8 mouse cellular contexts compared by ENCODE assay signal in the genomic region with DNA sequence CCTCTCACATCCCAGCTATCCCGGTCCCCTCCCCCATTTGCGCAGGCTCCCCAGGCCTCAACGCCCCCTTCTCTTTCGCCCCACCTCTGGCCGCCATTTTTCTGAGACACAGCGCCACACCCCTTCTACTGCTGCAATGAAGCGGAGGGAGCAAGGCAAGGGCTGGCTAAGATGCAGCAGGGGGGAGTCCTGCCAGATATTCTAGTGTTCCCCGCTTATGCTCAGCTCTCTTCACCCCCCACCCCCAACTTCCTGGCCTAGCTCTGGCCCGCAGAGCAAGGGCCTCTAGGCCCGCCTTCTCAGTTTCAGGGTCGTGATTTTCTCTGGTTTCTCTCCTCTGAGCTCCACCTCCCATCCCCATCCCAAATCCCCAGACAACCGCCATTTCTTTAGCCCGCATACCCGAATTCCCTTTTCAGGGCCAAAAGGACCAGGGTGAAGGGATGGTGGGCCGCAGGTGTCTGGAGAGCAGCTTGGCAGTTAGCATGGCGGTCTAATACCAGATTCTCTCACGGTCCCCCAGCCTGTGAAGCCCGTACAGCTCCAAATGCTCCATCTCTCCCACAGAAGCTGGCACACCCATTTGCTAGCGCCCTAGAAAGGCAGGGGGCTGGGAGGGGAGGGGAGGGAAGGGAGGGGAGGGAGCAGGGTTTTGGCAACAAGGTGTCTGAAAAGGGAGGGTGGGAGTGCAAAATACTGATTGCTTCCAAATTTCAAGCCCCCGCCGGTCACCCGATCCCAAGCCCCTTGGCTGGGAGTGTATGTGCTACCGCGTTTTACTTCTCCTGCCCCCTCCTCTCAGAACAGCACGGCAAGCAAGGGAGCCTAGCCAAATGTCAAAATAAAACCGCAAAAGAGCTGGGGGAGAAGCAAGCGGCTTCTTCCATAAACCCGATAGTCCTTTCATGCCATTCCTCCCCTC. TPM values are rescaled to one million over a fixed set of nuclear protein-coding genes. Genes with fewer than 3 reads are reported as not detected.
A peak's percentile ranks its signal among the peaks of the same experiment; 100 is the strongest.
DNase-seq lines count a peak whose midpoint lies in the region; ATAC-seq and TF ChIP-seq lines count a peak whose summit lies in the region.

No protein-coding gene starts in this region.

- 22% methylated on average over 28 of the region's 28 CpGs for WGBS in embryonic facial prominence, embryonic 10.5 days
- 14% methylated on average over 27 of the region's 28 CpGs for WGBS in heart, embryonic 14.5 days
- WGBS in lung, embryonic 14.5 days, result 12% methylated on average over 28 of the region's 28 CpGs

- H3K4me1 ChIP-seq in embryonic facial prominence, embryonic 10.5 days, result no peaks in the 10 kb centered on the region
- no peaks in the 10 kb centered on the region; a peak in 2 of 4 replicates for H3K4me1 ChIP-seq in heart, embryonic 14.5 days (ENCODE audit: control insufficient read depth in 2 of 2, insufficient read depth in 2 of 2, low read length in 2 of 2)
- no peaks in the 10 kb centered on the region for H3K4me1 ChIP-seq in lung, embryonic 14.5 days (ENCODE audit: insufficient read depth)

- peak overlapping the region; percentile 69 for H3K4me3 ChIP-seq in embryonic facial prominence, embryonic 10.5 days
- peak overlapping the region; percentile 58 to 78 for H3K4me3 ChIP-seq in heart, embryonic 14.5 days (ENCODE audit: control insufficient read depth in 1 of 2, insufficient read depth in 1 of 2, low read depth in 1 of 2, low read length in 2 of 2)
- peak overlapping the region; percentile 57 for H3K4me3 ChIP-seq in lung, embryonic 14.5 days (ENCODE audit: low read depth, low read length)

- H3K36me3 ChIP-seq in embryonic facial prominence, embryonic 10.5 days (replicated peaks), result peaks cover 25% of the 10 kb centered on the region
- H3K36me3 ChIP-seq in heart, embryonic 14.5 days (ENCODE audit: control insufficient read depth, insufficient read depth, low read length), result peaks cover 26% of the 10 kb centered on the region
- H3K36me3 ChIP-seq in lung, embryonic 14.5 days (ENCODE audit: insufficient read depth), result peaks cover 27% of the 10 kb centered on the region

- peak overlapping the region; percentile 63 for H3K4me2 ChIP-seq in heart, embryonic 14.5 days (ENCODE audit: low read length)
- peak overlapping the region; percentile 59 for H3K4me2 ChIP-seq in lung, embryonic 14.5 days

- DNase-seq in CD4-positive helper T cell, adult 2 months (ENCODE audit: low read depth, low spot score), result peak; percentile 18
- peak; percentile 65 for DNase-seq in adipocyte (ENCODE audit: low spot score)
- peak; percentile 65 for DNase-seq in embryonic facial prominence, embryonic 10.5 days (ENCODE audit: low spot score)
- peak; percentile 62 to 73 for DNase-seq in kidney, postnatal 4 days
- peak; percentile 64 for DNase-seq in lung, embryonic 14.5 days
- peak; percentile 7 for DNase-seq in ovary, postnatal 14 days (ENCODE audit: low spot score)
- DNase-seq in spleen, adult 18-20 months, result no peak

- ATAC-seq in heart, embryonic 14.5 days (ENCODE audit: insufficient number of reproducible peaks, insufficient read depth, low FRiP score, low read depth), result peak; percentile 73
- ATAC-seq in lung, embryonic 14.5 days (ENCODE audit: insufficient read depth), result peak; percentile 79

- TF ChIP-seq CTCF in lung, embryonic 14.5 days (IDR thresholded peaks at IDR 0.05; ENCODE audit: low read depth), result no peak

- no peaks in the 10 kb centered on the region for H3K9me3 ChIP-seq in embryonic facial prominence, embryonic 10.5 days
- H3K9me3 ChIP-seq in heart, embryonic 14.5 days (ENCODE audit: control insufficient read depth, low read length), result no peaks in the 10 kb centered on the region
- no peaks in the 10 kb centered on the region for H3K9me3 ChIP-seq in lung, embryonic 14.5 days (ENCODE audit: low read depth, low read length)

- peak overlapping the region; percentile 79 for H3K9ac ChIP-seq in heart, embryonic 14.5 days (ENCODE audit: low read length)
- peak overlapping the region; percentile 59 for H3K9ac ChIP-seq in lung, embryonic 14.5 days

- peaks cover 80% of the 10 kb centered on the region for H3K27me3 ChIP-seq in embryonic facial prominence, embryonic 10.5 days (replicated peaks; ENCODE audit: low read depth, poor library complexity, severe bottlenecking)
- H3K27me3 ChIP-seq in heart, embryonic 14.5 days (ENCODE audit: control insufficient read depth, insufficient read depth, low read length), result no peaks in the 10 kb centered on the region
- H3K27me3 ChIP-seq in lung, embryonic 14.5 days (ENCODE audit: insufficient read depth, low read length), result no peaks in the 10 kb centered on the region

- H3K27ac ChIP-seq in embryonic facial prominence, embryonic 10.5 days (replicated peaks), result peak overlapping the region; percentile 84
- peak overlapping the region; percentile 76 for H3K27ac ChIP-seq in heart, embryonic 14.5 days (replicated peaks in 1 of 2; ENCODE audit: control insufficient read depth in 1 of 2, insufficient read depth in 1 of 2, low read depth in 2 of 2, low read length in 2 of 2)
- H3K27ac ChIP-seq in lung, embryonic 14.5 days (ENCODE audit: low read depth), result peak overlapping the region; percentile 58; the same call in 1 of the 2 replicates

RNA-seq across cellular contexts. Expression of gene Armcx2, which starts 0.9 kb away (rescaled TPM):
- polyA plus RNA-seq in embryonic facial prominence, embryonic 10.5 days (2016; fragmentation: Nextera tagmentation; extraction: Ambion mirVana), result 79.7 and 80.8 TPM in 2 replicates
- polyA plus RNA-seq in heart, embryonic 14.5 days (2014; fragmentation: Nextera tagmentation; extraction: Ambion mirVana), result 59.2 and 61.9 TPM in 2 replicates
- 66.1 and 73.3 TPM in 2 replicates for polyA plus RNA-seq in lung, embryonic 14.5 days (2014; fragmentation: Nextera tagmentation; extraction: Ambion mirVana)

RNA-seq across cellular contexts. Expression of gene Armcx3, which starts 51.7 kb away (rescaled TPM):
- polyA plus RNA-seq in embryonic facial prominence, embryonic 10.5 days (2016; fragmentation: Nextera tagmentation; extraction: Ambion mirVana), result 47.5 and 51.4 TPM in 2 replicates
- 92.5 and 99.1 TPM in 2 replicates for polyA plus RNA-seq in heart, embryonic 14.5 days (2014; fragmentation: Nextera tagmentation; extraction: Ambion mirVana)
- polyA plus RNA-seq in lung, embryonic 14.5 days (2014; fragmentation: Nextera tagmentation; extraction: Ambion mirVana), result 69.7 and 75.8 TPM in 2 replicates

RNA-seq across cellular contexts. Expression of gene Armcx6, which starts 56.9 kb away (rescaled TPM):
- 16.1 and 19.1 TPM in 2 replicates for polyA plus RNA-seq in embryonic facial prominence, embryonic 10.5 days (2016; fragmentation: Nextera tagmentation; extraction: Ambion mirVana)
- 15.0 and 17.7 TPM in 2 replicates for polyA plus RNA-seq in heart, embryonic 14.5 days (2014; fragmentation: Nextera tagmentation; extraction: Ambion mirVana)
- polyA plus RNA-seq in lung, embryonic 14.5 days (2014; fragmentation: Nextera tagmentation; extraction: Ambion mirVana), result 19.5 and 22.1 TPM in 2 replicates

Comparison
In these comparisons a context has a peak if more than half of its experiments do, and no peak if none do; other contexts are left out.
1. DNase-seq: peak in CD4-positive helper T cell, adult 2 months (single experiment), adipocyte (single experiment), embryonic facial prominence, embryonic 10.5 days (single experiment), kidney, postnatal 4 days (2 of 2), lung, embryonic 14.5 days (single experiment) and ovary, postnatal 14 days (single experiment); none in spleen, adult 18-20 months (0 of 2).
2. Peak in every context shown above with its lines, with median percentiles within 50 percentile points of each other: H3K27ac ChIP-seq and H3K4me3 ChIP-seq.